ENCODE assay signal across 8 mouse cellular contexts in the genomic region with DNA sequence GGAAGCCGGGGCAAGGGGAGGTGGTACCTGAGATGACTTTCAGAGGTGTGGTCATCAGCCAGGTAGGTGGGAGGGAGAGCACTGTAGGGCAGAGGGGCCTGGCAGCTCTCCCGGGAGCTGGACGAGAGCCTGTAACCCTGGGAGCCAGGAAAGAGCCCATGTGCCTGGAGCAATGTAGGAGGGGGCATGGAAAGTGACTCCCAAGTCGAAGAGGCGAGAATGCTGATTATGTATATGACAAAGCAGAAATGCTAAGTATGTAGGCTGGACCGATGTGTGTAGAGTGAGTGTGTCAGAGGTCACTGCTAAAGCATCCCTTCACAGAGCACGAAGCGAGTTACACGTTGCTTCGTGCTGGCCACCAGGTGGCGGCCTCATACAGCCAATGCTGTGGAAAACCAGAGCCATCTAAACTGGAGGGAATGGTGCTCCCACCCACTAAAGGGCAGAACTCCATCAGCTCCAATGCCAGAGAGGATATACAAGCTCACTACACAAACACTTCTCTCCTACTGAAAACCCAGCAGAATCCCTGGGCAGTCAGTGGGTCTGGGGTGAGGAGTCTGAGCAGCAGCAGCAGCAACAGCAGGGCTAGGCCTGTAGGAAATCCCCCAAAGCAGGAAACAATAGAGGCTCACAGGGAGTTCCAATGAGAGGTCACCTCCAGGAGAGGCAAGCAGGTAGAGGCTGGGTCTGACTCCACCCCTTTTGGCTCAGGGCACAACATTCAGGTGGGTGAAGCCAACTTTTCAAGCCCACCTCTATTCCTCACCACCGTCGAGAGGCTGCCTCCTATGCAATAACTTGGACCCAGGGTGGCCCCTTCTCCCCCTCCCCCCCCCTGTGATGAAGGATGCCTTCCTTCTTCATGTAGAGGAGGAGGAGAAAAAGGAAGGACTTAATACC.
DNase-seq lines count a peak whose midpoint lies in the region; ATAC-seq and TF ChIP-seq lines count a peak whose summit lies in the region.

No protein-coding gene starts in this region.

- WGBS in embryonic facial prominence, embryonic 12.5 days, result 17% methylated on average over 13 of the region's 13 CpGs
- 24% methylated on average over 13 of the region's 13 CpGs for WGBS in heart, embryonic 12.5 days
- WGBS in kidney, embryonic 15.5 days, result 18% methylated on average over 13 of the region's 13 CpGs
- 15% methylated on average over 13 of the region's 13 CpGs for WGBS in lung, embryonic 15.5 days
- WGBS in olfactory bulb, adult 2 months, result 20% methylated on average over 13 of the region's 13 CpGs
- 65% methylated on average over 13 of the region's 13 CpGs for WGBS in thymus, adult 2 months

- peak; percentile 82 for ATAC-seq in embryonic facial prominence, embryonic 12.5 days (ENCODE audit: insufficient number of reproducible peaks, insufficient read depth, low FRiP score, low TSS enrichment)
- peak; percentile 72 for ATAC-seq in heart, embryonic 12.5 days (ENCODE audit: insufficient number of reproducible peaks, low FRiP score)
- peak; percentile 73 for ATAC-seq in kidney, embryonic 15.5 days (replicated peaks; ENCODE audit: low FRiP score)
- peak; percentile 72 for ATAC-seq in lung, embryonic 15.5 days (ENCODE audit: borderline replicate concordance, extremely low read depth, low FRiP score, low TSS enrichment)

- TF ChIP-seq EP300 in CH12.LX (IDR thresholded peaks at IDR 0.05; ENCODE audit: low read length), result no peak

- H3K27ac ChIP-seq in CH12.LX (ENCODE audit: insufficient read depth, low read depth), result no peak overlapping the region
- H3K27ac ChIP-seq in embryonic facial prominence, embryonic 12.5 days, result peak overlapping the region; percentile 91
- H3K27ac ChIP-seq in heart, embryonic 12.5 days (ENCODE audit: poor library complexity, severe bottlenecking), result no peak overlapping the region
- peak overlapping the region; percentile 56; the same call in 1 of the 2 replicates for H3K27ac ChIP-seq in kidney, embryonic 15.5 days
- H3K27ac ChIP-seq in lung, embryonic 15.5 days, result peak overlapping the region; percentile 81
- H3K27ac ChIP-seq in olfactory bulb, adult 2 months (ENCODE audit: insufficient read depth, low read depth, low read length), result peak overlapping the region; percentile 8; the same call in 1 of the 2 replicates
- H3K27ac ChIP-seq in thymus, adult 2 months (ENCODE audit: control insufficient read depth, insufficient read depth, low read length), result peak overlapping the region; percentile 3; the same call in 1 of the 2 replicates

- peak; percentile 96 for TF ChIP-seq RAD21 in CH12.LX (IDR thresholded peaks at IDR 0.05; ENCODE audit: low read depth, low read length)

- dilution Hi-C loops in CH12.LX (cut with MboI; ENCODE audit: extremely low pct_ligation_motif_present, extremely low pct_unique_long_range_greater_than_20kb, low sequenced_read_pairs), result no loop called here

- in situ Hi-C loops in CH12.LX (cut with MboI; ENCODE audit: low pct_ligation_motif_present, low pct_unique_long_range_greater_than_20kb, low sequenced_read_pairs), result no loop called here

- H3K79me2 ChIP-seq in CH12.LX (replicated peaks; ENCODE audit: control insufficient read depth, extremely low read depth, insufficient read depth, poor library complexity, severe bottlenecking), result peaks cover 12% of the 10 kb centered on the region

- no peak overlapping the region for H3K9ac ChIP-seq in CH12.LX (ENCODE audit: insufficient read depth, low read depth)
- no peak overlapping the region for H3K9ac ChIP-seq in embryonic facial prominence, embryonic 12.5 days
- no peak overlapping the region for H3K9ac ChIP-seq in heart, embryonic 12.5 days
- no peak overlapping the region for H3K9ac ChIP-seq in kidney, embryonic 15.5 days
- no peak overlapping the region for H3K9ac ChIP-seq in lung, embryonic 15.5 days

- H3K4me2 ChIP-seq in CH12.LX (ENCODE audit: insufficient read depth, low read depth, poor library complexity, severe bottlenecking), result peak overlapping the region; percentile 1; the same call in 1 of the 2 replicates
- 0 out of 2 replicates have a peak overlapping the region, but pooled peaks have one; percentile 15 for H3K4me2 ChIP-seq in embryonic facial prominence, embryonic 12.5 days (replicated peaks)
- no peak overlapping the region for H3K4me2 ChIP-seq in heart, embryonic 12.5 days
- H3K4me2 ChIP-seq in kidney, embryonic 15.5 days, result no peak overlapping the region
- H3K4me2 ChIP-seq in lung, embryonic 15.5 days, result no peak overlapping the region

- H3K27me3 ChIP-seq in CH12.LX (replicated peaks), result no peaks in the 10 kb centered on the region
- H3K27me3 ChIP-seq in embryonic facial prominence, embryonic 12.5 days, result no peaks in the 10 kb centered on the region
- H3K27me3 ChIP-seq in heart, embryonic 12.5 days (replicated peaks), result no peaks in the 10 kb centered on the region
- no peaks in the 10 kb centered on the region for H3K27me3 ChIP-seq in kidney, embryonic 15.5 days
- no peaks in the 10 kb centered on the region for H3K27me3 ChIP-seq in lung, embryonic 15.5 days
- H3K27me3 ChIP-seq in thymus, adult 2 months (ENCODE audit: control insufficient read depth, insufficient read depth, low read length), result no peaks in the 10 kb centered on the region

- peaks cover 33 to 93% of the 10 kb centered on the region in 2 experiments for H3K4me1 ChIP-seq in CH12.LX (ENCODE audit: control insufficient read depth in 1 of 2, insufficient read depth in 2 of 2)
- H3K4me1 ChIP-seq in embryonic facial prominence, embryonic 12.5 days, result peaks cover 32% of the 10 kb centered on the region
- H3K4me1 ChIP-seq in heart, embryonic 12.5 days (replicated peaks), result peaks cover 53% of the 10 kb centered on the region
- peaks cover 34% of the 10 kb centered on the region for H3K4me1 ChIP-seq in kidney, embryonic 15.5 days
- peaks cover 70% of the 10 kb centered on the region for H3K4me1 ChIP-seq in lung, embryonic 15.5 days
- H3K4me1 ChIP-seq in olfactory bulb, adult 2 months (ENCODE audit: control insufficient read depth, insufficient read depth, low read length), result peaks cover 60% of the 10 kb centered on the region
- peaks cover 35% of the 10 kb centered on the region for H3K4me1 ChIP-seq in thymus, adult 2 months (replicated peaks; ENCODE audit: control insufficient read depth, insufficient read depth, low read length)

- peak; percentile 64 to 94 for TF ChIP-seq CTCF in CH12.LX (conservative IDR thresholded peaks at IDR 0.05 in 1 of 2, IDR thresholded peaks at IDR 0.05 in 1 of 2; ENCODE audit: low read depth in 2 of 2, low read length in 2 of 2)
- peak; percentile 95 for TF ChIP-seq CTCF in olfactory bulb, adult 2 months (IDR thresholded peaks at IDR 0.05; ENCODE audit: insufficient read depth, low read depth, low read length)
- TF ChIP-seq CTCF in thymus, adult 2 months (IDR thresholded peaks at IDR 0.05; ENCODE audit: borderline replicate concordance, control insufficient read depth, extremely low read depth, insufficient read depth, low read length, poor library complexity), result peak; percentile 95

- no peak overlapping the region for H3K4me3 ChIP-seq in CH12.LX (replicated peaks in 1 of 3; ENCODE audit: low read depth in 2 of 3, low read length in 2 of 3, poor library complexity in 1 of 3)
- H3K4me3 ChIP-seq in embryonic facial prominence, embryonic 12.5 days, result no peak overlapping the region
- H3K4me3 ChIP-seq in heart, embryonic 12.5 days, result no peak overlapping the region
- H3K4me3 ChIP-seq in kidney, embryonic 15.5 days (replicated peaks), result no peak overlapping the region
- no peak overlapping the region for H3K4me3 ChIP-seq in lung, embryonic 15.5 days
- no peak overlapping the region for H3K4me3 ChIP-seq in olfactory bulb, adult 2 months (ENCODE audit: insufficient read depth, low read depth, low read length)
- H3K4me3 ChIP-seq in thymus, adult 2 months (ENCODE audit: control insufficient read depth, insufficient read depth, low read length), result no peak overlapping the region

- peaks cover 65 to 96% of the 10 kb centered on the region in 2 experiments for H3K36me3 ChIP-seq in CH12.LX (replicated peaks in 1 of 2; ENCODE audit: control insufficient read depth in 1 of 2, insufficient read depth in 1 of 2, low read length in 1 of 2)
- H3K36me3 ChIP-seq in embryonic facial prominence, embryonic 12.5 days, result no peaks in the 10 kb centered on the region
- no peaks in the 10 kb centered on the region for H3K36me3 ChIP-seq in heart, embryonic 12.5 days
- no peaks in the 10 kb centered on the region for H3K36me3 ChIP-seq in kidney, embryonic 15.5 days
- H3K36me3 ChIP-seq in lung, embryonic 15.5 days, result no peaks in the 10 kb centered on the region
- H3K36me3 ChIP-seq in thymus, adult 2 months (ENCODE audit: control insufficient read depth, insufficient read depth, low read length), result 0 out of 2 replicates have a peak, but pooled peaks cover 5% of the 10 kb centered on the region

- TF ChIP-seq POLR2A in CH12.LX (IDR thresholded peaks at IDR 0.05; ENCODE audit: low read depth, low read length), result no peak
- no peak for TF ChIP-seq POLR2A in olfactory bulb, adult 2 months (IDR thresholded peaks at IDR 0.05; ENCODE audit: insufficient read depth, low read depth, low read length)
- TF ChIP-seq POLR2A in thymus, adult 2 months (IDR thresholded peaks at IDR 0.05; ENCODE audit: control insufficient read depth, extremely low read depth, insufficient read depth, low read length, poor library complexity), result no peak

- H3K9me3 ChIP-seq in CH12.LX (replicated peaks; ENCODE audit: low read length), result no peaks in the 10 kb centered on the region
- no peaks in the 10 kb centered on the region for H3K9me3 ChIP-seq in embryonic facial prominence, embryonic 12.5 days
- H3K9me3 ChIP-seq in heart, embryonic 12.5 days (replicated peaks), result no peaks in the 10 kb centered on the region
- H3K9me3 ChIP-seq in kidney, embryonic 15.5 days (replicated peaks), result no peaks in the 10 kb centered on the region
- H3K9me3 ChIP-seq in lung, embryonic 15.5 days, result no peaks in the 10 kb centered on the region

- peak; percentile 60 for DNase-seq in CH12.LX (ENCODE audit: extremely low read depth)
- peak; percentile 72 for DNase-seq in adrenal gland, postnatal 25 days
- DNase-seq in thymus, adult 2 months, result peak; percentile 68

TF ChIP-seq in CH12.LX, 34 proteins besides CTCF, POLR2A, EP300 and RAD21 (continues in another document):
- 0 out of 2 replicates have a peak, but pooled peaks have one; percentile 25 for TF ChIP-seq SIN3A (IDR thresholded peaks at IDR 0.05; ENCODE audit: low read length)
- 0 out of 2 replicates have a peak, but pooled peaks have one; percentile 52 for TF ChIP-seq MYC (IDR thresholded peaks at IDR 0.05; ENCODE audit: low read depth, low read length)
- no peak for TF ChIP-seq ETS1 (conservative IDR thresholded peaks at IDR 0.05; ENCODE audit: low read depth, low read length)
- peak; percentile 30; the same call in 1 of the 2 replicates for TF ChIP-seq ELF1 (IDR thresholded peaks at IDR 0.05; ENCODE audit: low read depth, low read length)
- TF ChIP-seq HCFC1 (IDR thresholded peaks at IDR 0.05; ENCODE audit: low read depth, low read length), result no peak
- TF ChIP-seq MXI1 (IDR thresholded peaks at IDR 0.05; ENCODE audit: low read depth, low read length), result peak; percentile 58; the same call in 1 of the 2 replicates
- TF ChIP-seq KAT2A (IDR thresholded peaks at IDR 0.05; ENCODE audit: insufficient replicate concordance, low read length), result no peak
- no peak for TF ChIP-seq USF2 (conservative IDR thresholded peaks at IDR 0.05; ENCODE audit: low read depth, low read length)
- TF ChIP-seq MAX (IDR thresholded peaks at IDR 0.05; ENCODE audit: low read length), result peak; percentile 56

Comparison
In these comparisons a context has a peak if more than half of its experiments do, and no peak if none do; other contexts are left out.
1. H3K27ac ChIP-seq: peak in embryonic facial prominence, embryonic 12.5 days (single experiment), kidney, embryonic 15.5 days (single experiment), lung, embryonic 15.5 days (single experiment), olfactory bulb, adult 2 months (single experiment) and thymus, adult 2 months (single experiment); none in CH12.LX (single experiment) and heart, embryonic 12.5 days (single experiment).
2. H3K4me2 ChIP-seq: peak in CH12.LX (single experiment) and embryonic facial prominence, embryonic 12.5 days (single experiment); none in heart, embryonic 12.5 days (single experiment), kidney, embryonic 15.5 days (single experiment) and lung, embryonic 15.5 days (single experiment).
3. Peak in every context shown above with its lines, with median percentiles within 50 percentile points of each other: DNase-seq, CTCF ChIP-seq and ATAC-seq.